Mouse (Mus musculus) cerebellum, postnatal 36 days (tissue): ENCODE results near the gene Slc39a11.

ENCODE experiments used
- DNase-seq, 2 experiments: peaks; one replicate each; pipeline ENCODE4 v3.0.0; 2021 to 2022; ENCODE audit warnings: mixed read lengths in 2 of 2

Gene Slc39a11

GRCm38 (mm10) chr11:113330061-113330591, 319.8 kb downstream of the Slc39a11 start:
- no peak for DNase-seq

- DNase-seq = no peak
These were observed 322.3 kb downstream of the Slc39a11 start for GRCm38 (mm10) chr11:113327499-113328062.

GRCm38 (mm10) chr11:113326387-113327011, 323.4 kb downstream of the Slc39a11 start:
- peak; percentile 59 to 65 for DNase-seq

GRCm38 (mm10) chr11:113321601-113322000, 328.3 kb downstream of the Slc39a11 start:
- no peak for DNase-seq

GRCm38 (mm10) chr11:113309265-113309951, 340.5 kb downstream of the Slc39a11 start:
- DNase-seq = no peak

GRCm38 (mm10) chr11:113308256-113308941, 341.5 kb downstream of the Slc39a11 start:
- no peak for DNase-seq

GRCm38 (mm10) chr11:113303204-113303603, 346.7 kb downstream of the Slc39a11 start:
- DNase-seq = no peak

GRCm38 (mm10) chr11:113299492-113299891, 350.4 kb downstream of the Slc39a11 start:
- no peak for DNase-seq

- peak; percentile 78 to 81 for DNase-seq
These were observed 352.1 kb downstream of the Slc39a11 start for GRCm38 (mm10) chr11:113297765-113298164.

GRCm38 (mm10) chr11:113296912-113297625, 352.8 kb downstream of the Slc39a11 start:
- no peak for DNase-seq

- peak; percentile 72 to 73 for DNase-seq
These were observed 353.7 kb downstream of the Slc39a11 start for GRCm38 (mm10) chr11:113296162-113296561.

GRCm38 (mm10) chr11:113294518-113294917, 355.4 kb downstream of the Slc39a11 start:
- DNase-seq = no peak

GRCm38 (mm10) chr11:113292906-113293614, 356.8 kb downstream of the Slc39a11 start:
- no peak for DNase-seq

GRCm38 (mm10) chr11:113291781-113292714, 357.8 kb downstream of the Slc39a11 start:
- DNase-seq = no peak

GRCm38 (mm10) chr11:113290911-113291310, 359.0 kb downstream of the Slc39a11 start:
- DNase-seq = no peak

- no peak for DNase-seq
These were observed 364.7 kb downstream of the Slc39a11 start for GRCm38 (mm10) chr11:113284951-113285741.

- peak in 1 of 2 experiments; percentile 22 for DNase-seq
These were observed 366.5 kb downstream of the Slc39a11 start for GRCm38 (mm10) chr11:113283376-113283811.

GRCm38 (mm10) chr11:113278238-113278637, 371.6 kb downstream of the Slc39a11 start:
- no peak for DNase-seq

GRCm38 (mm10) chr11:113277034-113277612, 372.8 kb downstream of the Slc39a11 start:
- DNase-seq = no peak
